Mouse (Mus musculus) midbrain, embryonic 14.5 days (tissue): ENCODE measurements at regions not wholly inside any gene's neighbourhood (a gene's known extent, or its start where the extent isn't known, plus 50 kb on each side); places are given as distances from the start of the nearest gene placed in this dataset.

Experiments used
- ATAC-seq: fragments of 200-750 bp; cut with Nextera tagmentation; 2 replicates; pipeline ENCODE4 v1.8.0; 2017; ENCODE audit warnings: moderate number of reproducible peaks, moderate library complexity; ENCODE audit not compliant: low FRiP score, low TSS enrichment
- DNase-seq: peaks from one replicate; pipeline ENCODE4 v3.0.0-alpha.2; 2015
- H3K27ac ChIP-seq: fragments of 300-500 bp; sonication (generic); replicated peaks from 2 replicates; pipeline ENCODE4 v1.5.1; 2014; ENCODE audit warnings: mild to moderate bottlenecking, low read depth, low read length, moderate library complexity
- H3K27me3 ChIP-seq: fragments of 300-500 bp; sonication (generic); 2 replicates; pipeline ENCODE4 v1.6.1; 2014; ENCODE audit warnings: low read length, control low read depth, mixed read lengths; ENCODE audit not compliant: control insufficient read depth, insufficient read depth
- H3K36me3 ChIP-seq: fragments of 300-500 bp; sonication (generic); 2 replicates; pipeline ENCODE4 v1.6.1; 2014; ENCODE audit warnings: low read length, control low read depth; ENCODE audit not compliant: control insufficient read depth, insufficient read depth
- H3K4me1 ChIP-seq: fragments of 300-500 bp; sonication (generic); 2 replicates; pipeline ENCODE4 v1.6.1; 2014; ENCODE audit warnings: mild to moderate bottlenecking, antibody characterized with exemption, low read length, control low read depth; ENCODE audit not compliant: control insufficient read depth, insufficient read depth
- H3K4me2 ChIP-seq: fragments of 300-500 bp; sonication (generic); 2 replicates; pipeline ENCODE4 v1.6.1; 2014; ENCODE audit warnings: mild to moderate bottlenecking, low read length, moderate library complexity
- H3K4me3 ChIP-seq: fragments of 300-500 bp; sonication (generic); replicated peaks from 2 replicates; pipeline ENCODE4 v1.5.1; 2014; ENCODE audit warnings: low read depth, low read length
- H3K9ac ChIP-seq: fragments of 300-500 bp; sonication (generic); replicated peaks from 2 replicates; pipeline ENCODE4 v1.6.1; 2014; ENCODE audit warnings: mild to moderate bottlenecking, low read length, moderate library complexity
- H3K9me3 ChIP-seq: fragments of 300-500 bp; sonication (generic); 2 replicates; pipeline ENCODE4 v1.6.1; 2016; ENCODE audit warnings: low read length, control low read depth, mixed read lengths; ENCODE audit not compliant: control insufficient read depth
- whole genome bisulfite sequencing: fragments of 180-500 bp; shearing (Covaris S2); extraction: QIAGEN DNeasy Blood & Tissue Kit; methylation state at CpG from one replicate; pipeline ENCODE4 v1.1.7; 2014; 5-methylcytosine and 5-hydroxymethylcytosine counted together

GRCm38 (mm10) chr8:26656310-26657075 lies 320.6 kb upstream of the Zfp703 start:
- WGBS: 88% methylated on average over 13 of the region's 13 CpGs
- Histone ChIP-seq H3K9ac (no peak overlapping the region), H3K4me2 (no peak overlapping the region), H3K4me1 (no peaks in the 10 kb centered on the region), H3K27me3 (no peaks in the 10 kb centered on the region), H3K9me3 (no peaks in the 10 kb centered on the region), H3K27ac (no peak overlapping the region), H3K4me3 (no peak overlapping the region), H3K36me3 (no peaks in the 10 kb centered on the region)
- ATAC-seq (no peak), DNase-seq (no peak)

GRCm38 (mm10) chr8:26659381-26659780 lies 317.7 kb upstream of the Zfp703 start:
- H3K4me1 ChIP-seq: no peaks in the 10 kb centered on the region
- H3K9me3 ChIP-seq: no peaks in the 10 kb centered on the region
- peak; percentile 38 for DNase-seq
- H3K4me3 ChIP-seq: no peak overlapping the region
- no peak for ATAC-seq
- H3K36me3 ChIP-seq: no peaks in the 10 kb centered on the region
- WGBS: 38% methylated on average over 1 of the region's 1 CpGs
- H3K4me2 ChIP-seq: no peak overlapping the region
- no peak overlapping the region for H3K27ac ChIP-seq
- H3K27me3 ChIP-seq: no peaks in the 10 kb centered on the region
- H3K9ac ChIP-seq: no peak overlapping the region

- Histone ChIP-seq H3K9ac (no peak overlapping the region), H3K4me2 (no peak overlapping the region), H3K9me3 (no peaks in the 10 kb centered on the region), H3K4me3 (no peak overlapping the region), H3K27me3 (no peaks in the 10 kb centered on the region), H3K27ac (no peak overlapping the region), H3K4me1 (no peaks in the 10 kb centered on the region), H3K36me3 (no peaks in the 10 kb centered on the region)
- 86% methylated on average over 3 of the region's 3 CpGs for WGBS
- no peak for ATAC-seq
- DNase-seq: no peak
Observed at GRCm38 (mm10) chr8:26669541-26669940, 307.6 kb upstream of the Zfp703 start.

- ATAC-seq (no peak), DNase-seq (no peak)
- Histone ChIP-seq H3K4me2 (no peak overlapping the region), H3K4me3 (no peak overlapping the region), H3K9ac (no peak overlapping the region), H3K36me3 (no peaks in the 10 kb centered on the region), H3K4me1 (no peaks in the 10 kb centered on the region), H3K9me3 (no peaks in the 10 kb centered on the region), H3K27me3 (no peaks in the 10 kb centered on the region), H3K27ac (no peak overlapping the region)
- WGBS: 52% methylated on average over 9 of the region's 9 CpGs
Observed at GRCm38 (mm10) chr8:26672486-26673395, 304.4 kb upstream of the Zfp703 start.

- DNase-seq (peak; percentile 57), ATAC-seq (no peak)
- Histone ChIP-seq H3K36me3 (no peaks in the 10 kb centered on the region), H3K27me3 (no peaks in the 10 kb centered on the region), H3K4me2 (no peak overlapping the region), H3K4me1 (no peaks in the 10 kb centered on the region), H3K9ac (no peak overlapping the region), H3K27ac (no peak overlapping the region), H3K9me3 (no peaks in the 10 kb centered on the region), H3K4me3 (no peak overlapping the region)
- WGBS: 65% methylated on average over 18 of the region's 18 CpGs
Observed at GRCm38 (mm10) chr8:26677584-26678138, 299.5 kb upstream of the Zfp703 start.

GRCm38 (mm10) chr8:26680891-26681381 lies 296.2 kb upstream of the Zfp703 start:
- Histone ChIP-seq H3K4me3 (no peak overlapping the region), H3K9me3 (no peaks in the 10 kb centered on the region), H3K27ac (no peak overlapping the region), H3K9ac (no peak overlapping the region), H3K4me2 (no peak overlapping the region), H3K36me3 (no peaks in the 10 kb centered on the region), H3K27me3 (no peaks in the 10 kb centered on the region), H3K4me1 (no peaks in the 10 kb centered on the region)
- WGBS: 85% methylated on average over 11 of the region's 11 CpGs
- DNase-seq: no peak
- ATAC-seq: no peak

GRCm38 (mm10) chr8:26687146-26687545 lies 290.0 kb upstream of the Zfp703 start:
- peak; percentile 73 for DNase-seq

GRCm38 (mm10) chr8:26688035-26688434 lies 289.1 kb upstream of the Zfp703 start:
- H3K4me2 ChIP-seq: no peak overlapping the region
- no peaks in the 10 kb centered on the region for H3K27me3 ChIP-seq
- DNase-seq: no peak
- WGBS: 85% methylated on average over 4 of the region's 4 CpGs
- no peak overlapping the region for H3K9ac ChIP-seq
- no peaks in the 10 kb centered on the region for H3K36me3 ChIP-seq
- H3K27ac ChIP-seq: no peak overlapping the region
- no peaks in the 10 kb centered on the region for H3K9me3 ChIP-seq
- ATAC-seq: no peak
- no peak overlapping the region for H3K4me3 ChIP-seq
- H3K4me1 ChIP-seq: peaks cover 4% of the 10 kb centered on the region; the same call in 1 of the 2 replicates

More at GRCm38 (mm10) chr8:26687146-26687545, 290.0 kb upstream of the Zfp703 start:
- Histone ChIP-seq H3K4me3 (no peak overlapping the region), H3K4me2 (no peak overlapping the region), H3K27ac (no peak overlapping the region), H3K27me3 (no peaks in the 10 kb centered on the region), H3K36me3 (no peaks in the 10 kb centered on the region), H3K9me3 (no peaks in the 10 kb centered on the region), H3K4me1 (peaks cover 4% of the 10 kb centered on the region; the same call in 1 of the 2 replicates), H3K9ac (no peak overlapping the region)
- ATAC-seq: no peak
